Mouse (Mus musculus): Measurements from ENCODE around the gene Rps6kb2. TPM values are rescaled to one million over a fixed set of nuclear protein-coding genes. Genes with fewer than 3 reads are reported as not detected.
A peak's percentile ranks its signal among the peaks of the same experiment; 100 is the strongest.

Gene Rps6kb2
- polyA plus RNA-seq (2015; fragmentation: Nextera tagmentation; extraction: Ambion mirVana) = 42.2 and 46.1 TPM in 2 replicates

- H3K9me3 ChIP-seq (replicated peaks) = no peaks in the 10 kb centered on the region
- peaks cover 32% of the 10 kb centered on the region for H3K36me3 ChIP-seq
- H3K4me1 ChIP-seq (replicated peaks) = peaks cover 32% of the 10 kb centered on the region
- peak within 1 kb of the TSS; percentile 27 for H3K27ac ChIP-seq
- no peaks in the 10 kb centered on the region for H3K27me3 ChIP-seq
- whole genome bisulfite sequencing = 7% methylated on average over 42 of the region's 42 CpGs
- peak within 1 kb of the TSS; percentile 83 for H3K9ac ChIP-seq
- peak within 1 kb of the TSS; percentile 75 for H3K4me3 ChIP-seq
- ATAC-seq (replicated peaks; ENCODE audit: insufficient number of reproducible peaks, insufficient read depth, low FRiP score, low read depth) = peak; percentile 78
- peak within 1 kb of the TSS; percentile 90 for H3K4me2 ChIP-seq
These were observed at the start of gene Rps6kb2 for GRCm38 (mm10) chr19:4162646-4163542. Gene Rps6kb2 (minus strand): TSS chr19:4163354.

DNA sequence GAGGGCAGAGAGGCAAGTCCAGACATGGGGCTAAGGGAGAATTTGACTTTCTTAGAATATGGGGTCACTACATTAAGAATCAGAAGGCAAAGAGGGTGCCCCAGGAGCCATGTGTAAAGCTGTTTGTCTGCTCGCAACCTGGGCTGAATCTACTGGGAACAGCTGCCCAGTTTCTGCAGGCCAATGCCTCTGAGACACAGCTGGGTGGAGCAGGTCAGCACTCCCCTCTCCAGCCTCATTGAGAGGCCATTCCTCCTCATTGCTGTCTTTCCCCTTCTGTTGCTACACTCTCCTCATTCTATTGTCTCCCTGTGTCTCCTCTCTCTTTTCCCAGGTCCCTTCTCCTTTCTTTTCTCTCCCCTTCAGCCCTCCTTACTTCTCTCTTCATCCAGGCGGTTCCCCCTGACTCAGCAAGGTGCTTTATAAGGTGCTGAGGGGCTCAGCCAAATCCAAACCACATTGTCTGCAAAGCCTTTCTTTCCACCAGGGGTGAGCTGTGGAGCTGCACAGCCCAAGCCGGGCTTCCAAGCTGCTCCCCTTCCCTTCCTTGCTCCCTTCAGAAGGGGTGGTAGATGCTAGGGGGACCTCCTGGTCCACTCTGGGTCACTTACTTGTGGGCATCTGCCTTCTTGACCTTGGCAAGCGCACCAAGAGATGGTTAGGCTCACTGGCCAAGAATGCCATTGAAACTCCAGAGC lies 48.9 kb upstream of the Rps6kb2 start:
- H3K4me3 ChIP-seq = no peak overlapping the region
- H3K36me3 ChIP-seq = no peaks in the 10 kb centered on the region
- H3K9me3 ChIP-seq (replicated peaks) = no peaks in the 10 kb centered on the region
- H3K27me3 ChIP-seq = peaks cover 67% of the 10 kb centered on the region
- H3K4me2 ChIP-seq = no peak overlapping the region
- no peak overlapping the region for H3K9ac ChIP-seq
- no peak overlapping the region for H3K27ac ChIP-seq
- no peak for ATAC-seq (replicated peaks; ENCODE audit: insufficient number of reproducible peaks, insufficient read depth, low FRiP score, low read depth)
- H3K4me1 ChIP-seq (replicated peaks) = peaks cover 40% of the 10 kb centered on the region
- WGBS = 32% methylated on average over 4 of the region's 4 CpGs

GRCm38 (mm10) chr19:4208563-4208962 lies 45.4 kb upstream of the Rps6kb2 start:
- no peaks in the 10 kb centered on the region for H3K9me3 ChIP-seq (replicated peaks)
- 83% methylated on average over 5 of the region's 5 CpGs for WGBS
- no peak overlapping the region for H3K4me2 ChIP-seq
- peaks cover 50% of the 10 kb centered on the region for H3K27me3 ChIP-seq
- peaks cover 8% of the 10 kb centered on the region for H3K4me1 ChIP-seq (replicated peaks)
- no peaks in the 10 kb centered on the region for H3K36me3 ChIP-seq
- no peak overlapping the region for H3K4me3 ChIP-seq
- no peak overlapping the region for H3K27ac ChIP-seq
- no peak for ATAC-seq (replicated peaks; ENCODE audit: insufficient number of reproducible peaks, insufficient read depth, low FRiP score, low read depth)
- H3K9ac ChIP-seq = no peak overlapping the region

GRCm38 (mm10) chr19:4206971-4207370 lies 43.8 kb upstream of the Rps6kb2 start:
- WGBS = 4% methylated on average over 2 of the region's 2 CpGs
- H3K27ac ChIP-seq = no peak overlapping the region
- no peak overlapping the region for H3K4me3 ChIP-seq
- H3K4me2 ChIP-seq = no peak overlapping the region
- 0 out of 2 replicates have a peak, but pooled peaks have one; percentile 58 for ATAC-seq (replicated peaks; ENCODE audit: insufficient number of reproducible peaks, insufficient read depth, low FRiP score, low read depth)
- peaks cover 36% of the 10 kb centered on the region for H3K27me3 ChIP-seq
- peaks cover 8% of the 10 kb centered on the region for H3K4me1 ChIP-seq (replicated peaks)
- H3K9ac ChIP-seq = no peak overlapping the region
- no peaks in the 10 kb centered on the region for H3K9me3 ChIP-seq (replicated peaks)
- no peaks in the 10 kb centered on the region for H3K36me3 ChIP-seq

DNA sequence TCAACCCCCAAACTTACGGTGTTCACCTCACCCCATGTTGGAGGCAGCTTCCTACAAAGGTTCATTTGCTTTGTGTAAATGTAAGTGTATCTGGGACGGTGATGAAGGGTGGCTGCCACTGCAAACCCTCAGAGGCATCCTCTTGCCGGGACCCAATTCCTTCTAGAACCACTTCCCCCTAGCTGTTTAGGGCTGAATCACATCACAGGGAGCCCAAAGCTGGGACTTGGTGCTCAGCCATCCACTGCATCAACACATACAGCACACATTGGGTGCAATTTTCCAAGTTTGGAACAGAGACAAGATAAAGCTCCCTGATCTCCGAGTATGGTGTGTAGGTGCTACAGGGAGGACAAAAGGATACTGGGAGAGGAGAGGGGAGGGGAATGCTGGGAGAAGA lies 41.7 kb upstream of the Rps6kb2 start:
- 55% methylated on average over 4 of the region's 4 CpGs for WGBS
- Histone ChIP-seq H3K9ac (no peak overlapping the region), H3K9me3 (replicated peaks) (no peaks in the 10 kb centered on the region), H3K4me3 (no peak overlapping the region), H3K36me3 (no peaks in the 10 kb centered on the region), H3K4me2 (no peak overlapping the region), H3K27ac (no peak overlapping the region), H3K4me1 (replicated peaks) (peaks cover 22% of the 10 kb centered on the region), H3K27me3 (peaks cover 23% of the 10 kb centered on the region)
- ATAC-seq (replicated peaks; ENCODE audit: insufficient number of reproducible peaks, insufficient read depth, low FRiP score, low read depth) = no peak

GRCm38 (mm10) chr19:4203604-4204326 lies 40.6 kb upstream of the Rps6kb2 start:
- H3K9me3 ChIP-seq (replicated peaks) = no peaks in the 10 kb centered on the region
- WGBS = 59% methylated on average over 13 of the region's 13 CpGs
- H3K4me2 ChIP-seq = no peak overlapping the region
- H3K27ac ChIP-seq = peak overlapping the region; percentile 62
- no peak overlapping the region for H3K9ac ChIP-seq
- no peak for ATAC-seq (replicated peaks; ENCODE audit: insufficient number of reproducible peaks, insufficient read depth, low FRiP score, low read depth)
- H3K4me3 ChIP-seq = no peak overlapping the region
- H3K36me3 ChIP-seq = peaks cover 2% of the 10 kb centered on the region; the same call in 1 of the 2 replicates
- peaks cover 19% of the 10 kb centered on the region for H3K27me3 ChIP-seq
- peaks cover 22% of the 10 kb centered on the region for H3K4me1 ChIP-seq (replicated peaks)

DNA sequence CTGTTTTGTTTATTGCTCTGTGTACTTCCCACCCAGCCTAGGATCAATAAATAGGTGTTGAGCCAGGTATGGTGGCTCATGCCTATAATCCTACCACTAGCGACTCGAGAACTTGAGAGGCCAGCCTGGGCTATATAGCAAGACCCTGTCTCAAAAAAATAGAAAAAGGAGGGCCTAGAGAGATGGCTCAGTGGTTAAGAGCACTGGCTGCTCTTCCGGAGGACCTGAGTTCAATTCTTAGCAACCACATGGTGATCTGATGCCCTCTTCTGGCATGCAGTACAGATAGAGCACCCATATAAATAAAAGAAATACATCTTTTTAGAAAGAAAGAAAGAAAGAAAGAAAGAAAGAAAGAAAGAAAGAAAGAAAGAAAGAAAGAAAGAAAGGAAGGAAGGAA lies 40.0 kb upstream of the Rps6kb2 start:
- no peak for ATAC-seq (replicated peaks; ENCODE audit: insufficient number of reproducible peaks, insufficient read depth, low FRiP score, low read depth)
- no peak overlapping the region for H3K4me3 ChIP-seq
- H3K4me2 ChIP-seq = no peak overlapping the region
- WGBS = 64% methylated on average over 3 of the region's 3 CpGs
- H3K36me3 ChIP-seq = peaks cover 2% of the 10 kb centered on the region; the same call in 1 of the 2 replicates
- 0 out of 2 replicates have a peak overlapping the region, but pooled peaks have one; percentile 62 for H3K27ac ChIP-seq
- H3K9me3 ChIP-seq (replicated peaks) = no peaks in the 10 kb centered on the region
- H3K9ac ChIP-seq = no peak overlapping the region
- peaks cover 22% of the 10 kb centered on the region for H3K4me1 ChIP-seq (replicated peaks)
- peaks cover 15% of the 10 kb centered on the region for H3K27me3 ChIP-seq

- H3K27ac ChIP-seq = peak overlapping the region; percentile 74; the same call in 1 of the 2 replicates
- H3K4me2 ChIP-seq = peak overlapping the region; percentile 92
- H3K9ac ChIP-seq = peak overlapping the region; percentile 71
- H3K27me3 ChIP-seq = peaks cover 15% of the 10 kb centered on the region
- H3K36me3 ChIP-seq = peaks cover 10% of the 10 kb centered on the region; the same call in 1 of the 2 replicates
- ATAC-seq (replicated peaks; ENCODE audit: insufficient number of reproducible peaks, insufficient read depth, low FRiP score, low read depth) = no peak
- H3K4me1 ChIP-seq (replicated peaks) = peaks cover 22% of the 10 kb centered on the region
- no peaks in the 10 kb centered on the region for H3K9me3 ChIP-seq (replicated peaks)
- WGBS = 32% methylated on average over 7 of the region's 7 CpGs
- H3K4me3 ChIP-seq = peak overlapping the region; percentile 66
These were observed 39.0 kb upstream of the Rps6kb2 start for GRCm38 (mm10) chr19:4202149-4202548.

DNA sequence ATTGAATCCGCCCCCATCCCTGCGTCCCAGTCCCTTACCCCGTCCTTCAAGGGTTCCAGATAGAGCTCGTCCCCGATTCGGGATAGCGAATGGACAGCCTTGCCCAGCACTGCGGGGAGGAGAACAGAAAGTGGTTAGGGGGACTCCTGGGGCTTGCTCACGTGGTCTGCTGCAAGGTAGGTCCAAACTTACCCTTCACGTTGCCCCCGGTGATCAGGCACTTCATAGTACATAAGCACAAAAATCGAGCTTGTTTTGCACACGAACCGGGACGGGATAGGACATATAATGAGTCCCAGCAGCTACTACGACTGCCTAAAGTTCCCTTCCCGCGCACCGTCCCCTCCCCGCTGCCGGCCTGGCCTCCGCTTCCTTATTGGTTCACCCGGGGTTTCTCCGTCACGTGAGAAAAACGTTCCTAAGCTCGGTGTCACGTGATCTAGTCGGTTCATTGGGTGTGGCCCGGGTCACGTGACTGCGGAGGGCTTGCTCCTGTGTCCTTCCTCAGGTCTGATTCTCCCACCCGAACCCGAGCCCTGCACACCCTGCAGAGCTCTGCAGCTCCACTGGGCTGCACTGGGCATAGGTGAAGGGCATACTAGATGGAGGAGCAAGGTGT lies 38.2 kb upstream of the Rps6kb2 start, which contains the start of gene Rad9a:
TSS of gene Rad9a (minus strand) at position 372 of the 619 bp plus-strand sequence.
- Histone ChIP-seq H3K4me3 (peak within 1 kb of the TSS; percentile 66), H3K4me1 (replicated peaks) (peaks cover 30% of the 10 kb centered on the region), H3K9ac (peak within 1 kb of the TSS; percentile 71), H3K36me3 (peaks cover 15% of the 10 kb centered on the region), H3K9me3 (replicated peaks) (no peaks in the 10 kb centered on the region), H3K4me2 (peak within 1 kb of the TSS; percentile 92), H3K27ac (peak within 1 kb of the TSS; percentile 74), H3K27me3 (peaks cover 10% of the 10 kb centered on the region)
- under 1% methylated on average over 34 of the region's 34 CpGs for WGBS
- ATAC-seq (replicated peaks; ENCODE audit: insufficient number of reproducible peaks, insufficient read depth, low FRiP score, low read depth) = peak; percentile 73

DNA sequence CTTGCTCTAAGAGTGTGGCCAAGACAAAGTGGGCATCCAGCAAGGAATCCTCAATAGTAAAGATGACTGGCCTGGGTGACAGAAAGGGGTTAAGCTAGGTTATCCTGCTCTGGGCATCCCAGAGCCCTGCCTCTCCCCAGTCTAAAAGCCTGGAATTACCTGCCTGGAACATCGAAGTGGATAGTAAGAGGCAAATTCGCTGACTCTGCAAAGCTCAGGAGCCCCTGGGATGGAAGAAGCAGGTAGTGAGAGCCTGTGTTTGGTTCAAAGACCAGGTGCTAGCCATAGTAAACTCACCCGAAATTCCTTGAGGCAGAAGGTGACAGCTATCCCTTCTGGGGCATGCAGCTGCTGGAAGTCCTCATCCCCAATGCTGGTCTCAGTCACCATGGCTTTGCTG lies 34.0 kb upstream of the Rps6kb2 start:
- Histone ChIP-seq H3K9me3 (replicated peaks) (no peaks in the 10 kb centered on the region), H3K27me3 (no peaks in the 10 kb centered on the region), H3K4me1 (replicated peaks) (peaks cover 54% of the 10 kb centered on the region), H3K36me3 (peaks cover 48% of the 10 kb centered on the region), H3K4me2 (no peak overlapping the region), H3K9ac (no peak overlapping the region), H3K27ac (no peak overlapping the region), H3K4me3 (no peak overlapping the region)
- 60% methylated on average over 3 of the region's 3 CpGs for WGBS
- ATAC-seq (replicated peaks; ENCODE audit: insufficient number of reproducible peaks, insufficient read depth, low FRiP score, low read depth) = no peak
